Mouse (Mus musculus): ENCODE results near the gene Topaz1.

- no peak for TF ChIP-seq CTCF (IDR thresholded peaks at IDR 0.05; ENCODE audit: low read depth, low read length)
- no peak for TF ChIP-seq POLR2A (IDR thresholded peaks at IDR 0.05; ENCODE audit: insufficient read depth, low read length)
- TF ChIP-seq EP300 (IDR thresholded peaks at IDR 0.05; ENCODE audit: insufficient read depth, low read depth, low read length) = no peak
Measured at GRCm38 (mm10) chr9:122701817-122702216, 45.3 kb upstream of the Topaz1 start.
